Mouse (Mus musculus) hindbrain, embryonic 16.5 days (tissue): ENCODE data around the gene Camsap3. TPM values are rescaled to one million over a fixed set of nuclear protein-coding genes. Genes with fewer than 3 reads are reported as not detected.
"Not testable (repeated sequence)": the region's sequence is repeated elsewhere in the genome, so short reads cannot be mapped to it uniquely, and the experiment has no call there.

ENCODE experiments used
- ATAC-seq: fragments of 200-750 bp; cut with Nextera tagmentation; 2 replicates; pipeline ENCODE4 v1.8.0; 2017; ENCODE audit warnings: moderate TSS enrichment, moderate library complexity
- H3K27ac ChIP-seq: fragments of 300-500 bp; sonication (generic); 2 replicates; pipeline ENCODE4 v1.5.1; 2014; ENCODE audit warnings: low read depth, mild to moderate bottlenecking, control low read depth, low read length, moderate library complexity
- H3K27me3 ChIP-seq: fragments of 300-500 bp; sonication (generic); replicated peaks from 2 replicates; pipeline ENCODE4 v1.6.1; 2014; ENCODE audit warnings: low read length; ENCODE audit not compliant: control insufficient read depth, insufficient read depth
- H3K36me3 ChIP-seq: fragments of 300-500 bp; sonication (generic); 2 replicates; pipeline ENCODE4 v1.6.1; 2014; ENCODE audit warnings: mild to moderate bottlenecking, low read length, moderate library complexity, mixed read lengths; ENCODE audit not compliant: control insufficient read depth, insufficient read depth
- H3K4me1 ChIP-seq: fragments of 300-500 bp; sonication (generic); 2 replicates; pipeline ENCODE4 v1.6.1; 2014; ENCODE audit warnings: low read depth, low read length; ENCODE audit not compliant: control insufficient read depth, insufficient read depth
- H3K4me2 ChIP-seq: fragments of 300-500 bp; sonication (generic); 2 replicates; pipeline ENCODE4 v1.6.1; 2014; ENCODE audit warnings: mild to moderate bottlenecking, low read length, control low read depth, moderate library complexity
- H3K4me3 ChIP-seq: fragments of 300-500 bp; sonication (generic); 2 replicates; pipeline ENCODE4 v1.5.1; 2014; ENCODE audit warnings: mild to moderate bottlenecking, low read length, control low read depth, moderate library complexity
- H3K9ac ChIP-seq: fragments of 300-500 bp; sonication (generic); 2 replicates; pipeline ENCODE4 v1.6.1; 2014; ENCODE audit warnings: low read depth, mild to moderate bottlenecking, control low read depth, low read length, moderate library complexity
- H3K9me3 ChIP-seq: fragments of 300-500 bp; sonication (generic); 2 replicates; pipeline ENCODE4 v1.6.1; 2014; ENCODE audit warnings: mild to moderate bottlenecking, low read length, moderate library complexity; ENCODE audit not compliant: control insufficient read depth
- WGBS: fragments of 180-500 bp; shearing (Covaris S2); extraction: QIAGEN DNeasy Blood & Tissue Kit; methylation state at CpG from one replicate; pipeline ENCODE4 v1.1.7; 2014; 5-methylcytosine and 5-hydroxymethylcytosine counted together
- polyA plus RNA-seq: library from polyadenylated mRNA; unstranded; fragments of >200 nt; fragmentation: Nextera tagmentation; extraction: Ambion mirVana; gene quantifications from 2 replicates; pipeline ENCODE4 v1.2.1, GENCODE M21; 2015

The Camsap3 gene
- polyA plus RNA-seq, 1 experiment from 2014 or later: 42.3 TPM

DNA sequence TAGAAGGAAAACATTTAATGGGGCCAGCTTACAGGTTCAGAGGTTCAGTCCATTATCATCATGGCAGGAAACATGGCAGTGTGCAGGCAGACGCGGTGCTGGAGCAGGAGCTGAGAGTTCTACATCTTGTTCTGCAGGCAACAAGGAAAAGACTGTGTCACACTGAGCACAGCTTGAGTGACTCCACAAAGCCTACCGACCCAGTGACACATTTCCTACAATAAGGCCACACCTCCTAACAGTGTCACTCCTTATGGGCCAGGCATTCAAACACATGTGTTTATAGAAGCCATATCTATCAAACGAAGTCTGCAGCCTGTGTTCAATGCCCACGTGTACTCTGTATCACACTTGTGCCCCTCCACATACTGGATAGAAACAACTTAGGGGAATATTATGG, 17.3 kb upstream of the Camsap3 start:
- no peak overlapping the region for H3K27ac ChIP-seq
- 94% methylated on average over 5 of the region's 5 CpGs for WGBS
- no peak overlapping the region for H3K4me3 ChIP-seq
- ATAC-seq: no peak
- H3K27me3 ChIP-seq: no peaks in the 10 kb centered on the region
- no peaks in the 10 kb centered on the region for H3K36me3 ChIP-seq
- no peak overlapping the region for H3K4me2 ChIP-seq
- H3K9me3 ChIP-seq: no peaks in the 10 kb centered on the region
- no peak overlapping the region for H3K9ac ChIP-seq
- H3K4me1 ChIP-seq: no peaks in the 10 kb centered on the region; the same call in 1 of the 2 replicates

DNA sequence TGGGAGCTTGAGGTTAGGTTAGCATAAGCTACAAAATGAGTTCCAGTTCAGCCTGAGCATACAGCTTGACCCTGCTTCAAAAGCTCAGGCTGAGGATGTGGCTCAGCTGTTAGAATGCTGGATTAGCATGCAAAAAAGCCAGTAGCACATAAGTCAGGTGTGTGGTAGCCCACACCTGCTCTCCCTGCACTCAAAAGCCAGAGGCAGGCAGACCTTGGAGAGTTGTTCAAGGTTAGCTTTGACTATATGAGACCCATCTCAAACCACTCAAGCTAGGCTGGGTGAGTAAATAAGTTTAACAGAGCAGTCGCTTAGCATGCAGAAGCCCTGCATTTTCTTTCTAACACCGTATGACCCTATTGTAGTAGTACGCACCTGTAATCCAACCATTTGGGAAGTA, 12.5 kb upstream of the Camsap3 start:
- ATAC-seq: no peak
- Histone ChIP-seq H3K27me3 (no peaks in the 10 kb centered on the region), H3K27ac (no peak overlapping the region), H3K9ac (no peak overlapping the region), H3K36me3 (no peaks in the 10 kb centered on the region), H3K4me3 (no peak overlapping the region), H3K4me2 (no peak overlapping the region), H3K4me1 (no peaks in the 10 kb centered on the region), H3K9me3 (no peaks in the 10 kb centered on the region)
- 96% methylated on average over 3 of the region's 3 CpGs for WGBS

DNA sequence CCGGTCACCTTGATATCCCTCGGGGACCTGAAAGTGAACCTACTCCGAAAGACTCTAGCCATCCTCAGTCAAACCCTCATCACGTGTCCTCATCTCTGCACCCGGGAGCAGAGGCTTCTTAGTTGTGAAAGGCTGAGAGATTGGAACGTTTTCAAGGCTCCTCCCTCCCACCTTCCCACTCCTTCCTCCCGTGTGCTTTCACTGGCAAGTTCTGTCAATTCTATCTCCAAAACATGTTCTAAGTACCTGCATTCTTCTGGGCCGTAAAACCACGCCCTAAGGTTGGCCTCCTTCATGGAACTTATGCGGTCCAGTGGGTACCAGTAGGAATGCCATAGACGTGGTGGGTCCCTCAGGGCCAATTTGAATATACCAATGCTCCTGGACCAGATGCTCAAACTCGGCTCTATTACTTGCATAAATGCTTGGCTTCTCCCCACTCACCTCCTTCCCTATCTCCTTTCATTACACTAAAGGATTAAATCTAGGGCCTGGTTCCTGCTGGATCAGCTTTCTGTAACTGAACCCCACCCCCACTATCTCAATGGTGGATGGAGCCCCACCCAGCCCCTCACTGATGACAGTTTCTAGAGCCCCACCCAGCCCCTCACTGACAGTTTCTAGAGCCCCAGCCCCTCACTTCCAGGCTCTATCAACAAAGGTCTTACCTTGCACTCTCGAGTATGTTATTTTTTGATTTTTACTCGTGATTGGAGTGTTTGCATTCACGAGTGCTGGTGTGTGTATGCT, 10.7 kb upstream of the Camsap3 start:
- H3K9me3 ChIP-seq: no peaks in the 10 kb centered on the region

DNA sequence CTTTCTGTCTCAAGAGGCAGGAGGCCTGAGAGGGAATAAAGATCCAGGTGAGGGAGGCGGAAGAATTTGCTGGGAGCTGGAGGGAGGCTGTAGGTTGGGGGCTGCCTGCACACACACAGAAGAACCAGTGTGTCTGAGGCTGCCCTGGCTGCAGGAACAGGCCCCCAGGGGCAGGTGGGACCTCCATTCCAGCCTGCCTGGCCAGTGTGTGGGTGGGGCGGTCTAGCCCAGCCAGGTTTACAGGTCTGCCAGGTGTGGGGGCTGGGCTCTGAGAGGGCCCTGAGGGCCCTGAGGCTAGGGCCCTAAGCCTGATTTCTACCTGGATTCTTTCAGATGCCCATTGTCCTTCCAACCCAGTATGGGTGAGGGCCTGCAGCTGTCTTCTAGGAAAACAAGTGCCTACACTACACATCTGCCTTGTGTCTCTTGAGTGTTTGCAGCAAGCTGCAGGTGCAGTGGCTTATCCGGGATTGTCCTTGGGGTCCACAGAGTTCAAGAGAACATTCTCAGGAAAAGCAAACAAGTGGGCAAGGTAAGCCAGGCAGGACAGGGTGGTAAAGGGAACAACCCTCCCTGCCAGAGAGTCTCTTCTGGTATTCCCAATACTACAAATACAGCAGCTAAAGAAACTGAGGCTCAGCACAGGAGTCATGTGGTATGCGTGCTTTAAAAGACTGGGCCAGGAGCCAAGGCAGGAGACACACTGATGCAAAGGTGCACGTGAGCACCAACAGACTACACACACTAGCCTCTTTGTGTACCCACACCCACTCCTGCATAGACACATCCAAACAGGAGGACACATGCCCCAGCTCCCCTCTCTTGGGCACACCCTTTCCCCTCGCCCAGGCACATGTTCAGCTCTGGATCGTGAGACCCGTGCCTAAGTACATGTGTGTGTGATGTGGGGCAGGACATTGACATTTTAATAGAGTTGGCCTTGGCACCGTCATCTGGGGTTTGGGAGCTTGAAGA, 7.4 kb upstream of the Camsap3 start:
- Histone ChIP-seq H3K27me3 (no peaks in the 10 kb centered on the region), H3K4me3 (no peak overlapping the region), H3K9me3 (no peaks in the 10 kb centered on the region), H3K36me3 (no peaks in the 10 kb centered on the region), H3K4me2 (no peak overlapping the region), H3K4me1 (no peaks in the 10 kb centered on the region), H3K27ac (no peak overlapping the region), H3K9ac (no peak overlapping the region)
- no peak for ATAC-seq
- WGBS: 84% methylated on average over 9 of the region's 9 CpGs

More for the DNA sequence above, 10.7 kb upstream of the Camsap3 start:
- H3K4me2 ChIP-seq: no peak overlapping the region
- H3K9ac ChIP-seq: no peak overlapping the region
- H3K4me3 ChIP-seq: no peak overlapping the region
- no peaks in the 10 kb centered on the region for H3K4me1 ChIP-seq
- no peaks in the 10 kb centered on the region for H3K36me3 ChIP-seq
- no peak for ATAC-seq
- 83% methylated on average over 15 of the region's 15 CpGs for WGBS
- no peak overlapping the region for H3K27ac ChIP-seq
- no peaks in the 10 kb centered on the region for H3K27me3 ChIP-seq

DNA sequence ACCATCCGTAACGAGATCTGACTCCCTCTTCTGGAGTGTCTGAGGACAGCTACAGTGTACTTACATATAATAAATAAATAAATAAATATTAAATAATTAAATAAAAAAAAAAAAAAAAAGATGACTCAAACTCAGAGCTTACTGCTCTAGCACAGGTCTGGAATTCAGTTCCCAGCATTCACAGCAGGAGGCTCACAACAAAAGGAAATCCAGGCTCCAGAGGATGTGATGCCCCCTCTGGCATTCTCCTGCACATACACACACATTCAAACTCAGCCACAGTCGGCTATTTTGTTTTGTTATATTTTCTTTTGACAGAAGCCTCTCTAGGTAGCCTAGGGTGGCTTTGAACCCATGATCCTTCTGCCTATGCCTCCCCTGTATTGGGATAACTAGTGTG, 5.1 kb upstream of the Camsap3 start:
- H3K4me1 ChIP-seq, H3K27me3 ChIP-seq, H3K9ac ChIP-seq, ATAC-seq, H3K4me2 ChIP-seq, H3K4me3 ChIP-seq, H3K9me3 ChIP-seq, H3K36me3 ChIP-seq, H3K27ac ChIP-seq: not testable (repeated sequence)
- WGBS: 80% methylated on average over 1 of the region's 3 CpGs

DNA sequence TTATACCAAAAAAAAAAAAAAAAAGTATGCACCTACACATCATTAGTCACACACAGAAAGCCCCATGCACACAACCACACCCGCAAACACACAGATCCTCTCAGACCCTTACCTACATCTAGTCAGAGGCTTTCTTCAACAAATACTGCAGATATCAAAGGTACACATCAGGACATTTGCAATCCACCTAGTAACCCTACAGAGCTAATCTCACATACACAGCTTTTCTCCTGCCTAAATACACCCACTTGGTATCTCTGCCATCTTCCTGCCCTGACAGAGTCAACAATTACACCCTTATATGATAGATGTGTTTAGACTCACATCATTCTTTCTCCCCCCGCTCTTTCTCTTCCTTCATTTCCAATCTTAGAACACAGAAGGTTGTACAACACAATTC, 641 bp upstream of the Camsap3 start:
- 96% methylated on average over 2 of the region's 2 CpGs for WGBS
- Histone ChIP-seq H3K9me3 (no peaks in the 10 kb centered on the region), H3K4me2 (no peak overlapping the region), H3K27me3 (no peaks in the 10 kb centered on the region), H3K36me3 (no peaks in the 10 kb centered on the region), H3K27ac (no peak overlapping the region), H3K9ac (no peak overlapping the region), H3K4me3 (no peak overlapping the region), H3K4me1 (no peaks in the 10 kb centered on the region)
- ATAC-seq: no peak

DNA sequence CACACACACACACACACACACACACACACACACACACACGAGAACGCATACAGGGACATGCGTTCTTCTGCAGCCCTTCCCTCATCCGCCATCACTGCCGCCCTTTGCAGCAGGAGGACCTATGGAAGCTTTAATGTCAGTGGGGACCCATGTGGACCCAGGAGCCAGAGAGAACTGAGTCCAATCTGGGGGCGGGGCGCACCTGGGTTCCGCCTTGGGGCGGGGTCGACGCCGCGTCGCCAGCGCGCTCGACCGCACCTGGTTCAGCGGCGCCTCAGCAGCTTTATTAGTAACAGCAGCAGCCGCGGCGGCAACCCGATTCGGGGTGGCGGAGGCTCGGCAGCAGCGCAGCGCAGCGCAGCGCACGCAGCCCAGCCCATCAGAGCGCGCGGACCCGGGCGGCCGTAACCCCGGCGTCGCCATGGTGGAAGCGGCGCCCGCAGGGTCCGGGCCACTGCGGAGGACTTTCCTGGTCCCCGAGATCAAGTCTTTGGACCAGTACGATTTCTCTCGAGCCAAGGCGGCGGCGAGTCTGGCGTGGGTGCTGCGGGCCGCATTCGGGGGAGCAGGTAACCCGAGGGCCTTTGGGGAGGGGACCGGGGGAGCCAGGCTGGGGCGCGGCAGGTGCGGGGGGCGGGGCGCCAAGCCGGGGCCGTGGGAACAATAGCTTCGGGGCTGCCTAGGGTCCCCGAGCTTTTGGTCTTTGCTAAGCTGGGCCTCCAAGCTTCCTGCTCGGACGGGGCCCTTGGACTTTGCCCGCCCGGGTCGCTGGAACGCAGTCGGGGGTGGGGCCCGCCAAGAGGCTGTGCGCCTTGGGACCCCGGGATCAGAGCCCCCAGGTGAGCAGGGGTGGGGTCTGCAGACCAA, 531 bp downstream of the Camsap3 start:
- Histone ChIP-seq H3K9ac (peak overlapping the region; percentile 88), H3K4me1 (no peaks in the 10 kb centered on the region), H3K4me3 (peak overlapping the region; percentile 65), H3K9me3 (no peaks in the 10 kb centered on the region), H3K36me3 (no peaks in the 10 kb centered on the region), H3K27me3 (no peaks in the 10 kb centered on the region), H3K4me2 (peak overlapping the region; percentile 74), H3K27ac (peak overlapping the region; percentile 85)
- ATAC-seq: peak; percentile 88
- 1% methylated on average over 55 of the region's 77 CpGs for WGBS

DNA sequence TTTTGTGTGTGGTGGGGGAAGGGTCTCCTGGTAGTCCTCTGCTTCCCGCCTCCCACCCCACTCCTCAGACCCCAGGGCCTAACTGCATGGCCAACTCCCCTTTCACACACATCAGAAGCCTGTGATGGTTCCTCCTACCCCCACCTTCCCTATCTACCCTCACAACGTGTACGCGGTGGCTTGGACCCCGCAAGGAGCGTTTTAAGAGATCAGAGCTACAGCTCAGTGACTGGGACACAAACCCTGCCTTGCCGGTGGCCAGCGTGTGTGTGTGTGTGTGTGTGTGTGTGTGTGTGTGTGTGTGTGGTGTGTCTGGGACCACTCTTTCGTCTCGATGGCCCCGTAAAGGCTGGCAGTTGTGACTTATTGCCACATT, 1.2 kb downstream of the Camsap3 start:
- H3K4me3 ChIP-seq: peak overlapping the region; percentile 65
- H3K4me1 ChIP-seq: no peaks in the 10 kb centered on the region
- H3K9me3 ChIP-seq: no peaks in the 10 kb centered on the region
- ATAC-seq: peak; percentile 64
- no peaks in the 10 kb centered on the region for H3K27me3 ChIP-seq
- peak overlapping the region; percentile 85 for H3K27ac ChIP-seq
- peak overlapping the region; percentile 74 for H3K4me2 ChIP-seq
- no peaks in the 10 kb centered on the region for H3K36me3 ChIP-seq
- WGBS: 2% methylated on average over 11 of the region's 11 CpGs
- H3K9ac ChIP-seq: peak overlapping the region; percentile 88
